Mouse (Mus musculus) heart, embryonic 13.5 days (tissue): ENCODE measurements around the gene 2410015M20Rik. TPM values are rescaled to one million over a fixed set of nuclear protein-coding genes. Genes with fewer than 3 reads are reported as not detected.
"Not testable (repeated sequence)": the region's sequence is repeated elsewhere in the genome, so short reads cannot be mapped to it uniquely, and the experiment has no call there.

Experiments
- ATAC-seq: fragments of 200-750 bp; cut with Nextera tagmentation; 2 replicates; pipeline ENCODE4 v1.8.0; 2017; ENCODE audit warnings: moderate TSS enrichment; ENCODE audit not compliant: insufficient number of reproducible peaks, low FRiP score, low TSS enrichment; ENCODE audit errors: extremely low read depth
- H3K27ac ChIP-seq: fragments of 300-500 bp; sonication (generic); replicated peaks from 2 replicates; pipeline ENCODE4 v1.5.1; 2015; ENCODE audit warnings: moderate library complexity, mild to moderate bottlenecking, inconsistent platforms
- H3K27me3 ChIP-seq: fragments of 300-500 bp; sonication (generic); replicated peaks from 2 replicates; pipeline ENCODE4 v1.6.1; 2015; ENCODE audit warnings: mild to moderate bottlenecking, inconsistent platforms
- H3K36me3 ChIP-seq: fragments of 300-500 bp; sonication (generic); 2 replicates; pipeline ENCODE4 v1.6.1; 2015; ENCODE audit warnings: mild to moderate bottlenecking, inconsistent platforms
- H3K4me1 ChIP-seq: fragments of 300-500 bp; sonication (generic); 2 replicates; pipeline ENCODE4 v1.6.1; 2015; ENCODE audit warnings: inconsistent platforms
- H3K4me2 ChIP-seq: fragments of 300-500 bp; sonication (generic); 2 replicates; pipeline ENCODE4 v1.6.1; 2015; ENCODE audit warnings: inconsistent platforms, mild to moderate bottlenecking, moderate library complexity
- H3K4me3 ChIP-seq: fragments of 300-500 bp; sonication (generic); 2 replicates; pipeline ENCODE4 v1.5.1; 2015; ENCODE audit warnings: moderate library complexity, mild to moderate bottlenecking, inconsistent platforms
- H3K9ac ChIP-seq: fragments of 300-500 bp; sonication (generic); 2 replicates; pipeline ENCODE4 v1.6.1; 2015; ENCODE audit warnings: inconsistent platforms, mild to moderate bottlenecking, moderate library complexity
- H3K9me3 ChIP-seq: fragments of 300-500 bp; sonication (generic); 2 replicates; pipeline ENCODE4 v1.6.1; 2016; ENCODE audit warnings: inconsistent platforms
- WGBS: fragments of 180-500 bp; shearing (Covaris S2); methylation state at CpG from one replicate; pipeline ENCODE4 v1.1.7; 2015; ENCODE audit warnings: mixed read lengths; 5-methylcytosine and 5-hydroxymethylcytosine counted together
- polyA plus RNA-seq: library from polyadenylated mRNA; unstranded; fragments of >200 nt; fragmentation: Nextera tagmentation; extraction: Ambion mirVana; gene quantifications from 2 replicates; pipeline ENCODE4 v1.2.1, GENCODE M21; 2015

The 2410015M20Rik gene
- 273 and 332 TPM in 2 replicates for polyA plus RNA-seq

GRCm38 (mm10) chr17:56609452-56610171, at the start of gene 2410015M20Rik:
Gene 2410015M20Rik, minus strand, starts transcription at chr17:56609771.
- ATAC-seq: peak; percentile 76

DNA sequence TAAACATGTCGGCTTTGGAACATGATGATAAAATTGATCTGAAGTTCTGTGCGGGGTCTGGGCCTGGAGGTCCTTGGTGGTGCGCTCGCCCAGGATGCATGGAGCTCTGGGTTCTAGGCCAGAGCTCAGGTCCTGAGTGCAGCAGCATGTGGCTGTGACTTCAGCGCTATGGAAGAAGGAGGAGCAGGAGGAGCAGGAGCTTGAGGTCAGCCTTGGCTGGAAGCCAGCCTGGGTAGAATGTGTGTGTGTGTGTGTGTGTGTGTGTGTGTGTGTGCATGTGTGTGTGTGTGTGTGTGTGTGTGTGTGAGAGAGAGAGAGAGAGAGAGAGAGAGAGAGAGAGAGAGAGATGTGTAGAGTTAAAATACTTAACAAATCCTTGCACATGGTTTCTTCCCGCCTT, 46.6 kb upstream of the 2410015M20Rik start:
- Histone ChIP-seq H3K4me1 (no peaks in the 10 kb centered on the region), H3K27me3 (peaks cover 3% of the 10 kb centered on the region; the same call in 1 of the 2 replicates), H3K36me3 (no peaks in the 10 kb centered on the region), H3K4me2 (no peak overlapping the region), H3K9ac (no peak overlapping the region), H3K27ac (no peak overlapping the region), H3K9me3 (no peaks in the 10 kb centered on the region), H3K4me3 (no peak overlapping the region)
- ATAC-seq: no peak
- 71% methylated on average over 6 of the region's 6 CpGs for WGBS

More at GRCm38 (mm10) chr17:56609452-56610171, at the start of gene 2410015M20Rik:
- Histone ChIP-seq H3K4me1 (peaks cover 39% of the 10 kb centered on the region), H3K36me3 (peaks cover 43% of the 10 kb centered on the region), H3K9me3 (no peaks in the 10 kb centered on the region), H3K27me3 (no peaks in the 10 kb centered on the region), H3K27ac (peak within 1 kb of the TSS; percentile 82), H3K9ac (peak within 1 kb of the TSS; percentile 85), H3K4me3 (peak within 1 kb of the TSS; percentile 64), H3K4me2 (peak within 1 kb of the TSS; percentile 78)
- WGBS: under 1% methylated on average over 44 of the region's 44 CpGs

GRCm38 (mm10) chr17:56655311-56655710, 45.7 kb upstream of the 2410015M20Rik start:
- Histone ChIP-seq H3K27me3 (0 out of 2 replicates have a peak, but pooled peaks cover 3% of the 10 kb centered on the region), H3K9ac (no peak overlapping the region), H3K9me3 (no peaks in the 10 kb centered on the region), H3K4me2 (no peak overlapping the region), H3K36me3 (no peaks in the 10 kb centered on the region), H3K4me1 (no peaks in the 10 kb centered on the region), H3K27ac (no peak overlapping the region), H3K4me3 (no peak overlapping the region)
- 51% methylated on average over 3 of the region's 3 CpGs for WGBS
- no peak for ATAC-seq

DNA sequence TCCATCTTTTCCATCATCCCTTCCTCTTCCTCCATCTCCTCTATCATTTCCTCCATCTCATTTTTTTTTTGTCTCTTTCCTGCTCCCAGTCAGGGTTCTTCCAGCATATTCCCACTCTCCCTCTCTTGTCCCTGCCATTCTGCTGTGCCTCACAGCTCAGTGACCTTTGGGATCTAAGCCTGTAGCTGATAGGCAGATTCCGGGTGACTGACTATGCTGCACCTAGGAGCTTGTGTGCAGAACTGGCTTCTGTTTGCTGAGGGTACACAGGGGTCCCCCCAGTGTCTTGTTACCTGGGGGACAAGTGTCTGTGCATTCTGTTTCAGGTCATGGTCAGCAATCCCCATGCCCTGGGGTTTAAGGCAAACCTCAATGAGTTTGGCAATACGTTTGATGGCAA, 45.2 kb upstream of the 2410015M20Rik start:
- no peak overlapping the region for H3K4me2 ChIP-seq
- H3K4me3 ChIP-seq: no peak overlapping the region
- ATAC-seq: no peak
- H3K27me3 ChIP-seq: 0 out of 2 replicates have a peak, but pooled peaks cover 3% of the 10 kb centered on the region
- no peaks in the 10 kb centered on the region for H3K36me3 ChIP-seq
- H3K9ac ChIP-seq: no peak overlapping the region
- 71% methylated on average over 2 of the region's 2 CpGs for WGBS
- no peak overlapping the region for H3K27ac ChIP-seq
- H3K9me3 ChIP-seq: no peaks in the 10 kb centered on the region
- no peaks in the 10 kb centered on the region for H3K4me1 ChIP-seq

GRCm38 (mm10) chr17:56651801-56652200, 42.2 kb upstream of the 2410015M20Rik start:
- no peak overlapping the region for H3K27ac ChIP-seq
- H3K4me1 ChIP-seq: peaks cover 5% of the 10 kb centered on the region; the same call in 1 of the 2 replicates
- H3K9ac ChIP-seq: no peak overlapping the region
- no peaks in the 10 kb centered on the region for H3K36me3 ChIP-seq
- H3K4me3 ChIP-seq: no peak overlapping the region
- no peak for ATAC-seq
- 25% methylated on average over 10 of the region's 10 CpGs for WGBS
- H3K9me3 ChIP-seq: no peaks in the 10 kb centered on the region
- no peak overlapping the region for H3K4me2 ChIP-seq
- 0 out of 2 replicates have a peak, but pooled peaks cover 3% of the 10 kb centered on the region for H3K27me3 ChIP-seq

DNA sequence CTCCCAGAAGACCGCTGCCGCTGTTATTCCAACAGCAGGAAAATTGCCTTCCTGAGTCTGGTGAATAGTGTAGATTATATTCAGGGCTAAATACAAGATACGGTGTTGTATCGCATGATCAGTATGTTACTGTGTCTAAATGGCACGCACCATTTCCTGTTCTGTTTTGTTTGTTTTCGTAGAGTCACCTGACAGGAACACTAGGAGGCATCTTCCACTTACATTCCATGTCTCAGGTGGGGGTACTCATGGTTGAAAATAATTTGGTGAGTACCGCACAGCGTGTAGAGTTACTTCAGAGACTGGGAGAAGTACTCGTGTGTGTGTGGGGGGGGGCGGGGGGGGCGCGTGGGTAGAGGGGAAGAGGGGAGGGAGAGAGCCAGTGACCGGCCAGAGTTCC, 38.0 kb upstream of the 2410015M20Rik start:
- ATAC-seq: no peak
- no peaks in the 10 kb centered on the region for H3K9me3 ChIP-seq
- H3K27ac ChIP-seq: no peak overlapping the region
- H3K4me2 ChIP-seq: peak overlapping the region; percentile 18; the same call in 1 of the 2 replicates
- H3K4me1 ChIP-seq: peaks cover 5% of the 10 kb centered on the region; the same call in 1 of the 2 replicates
- no peak overlapping the region for H3K4me3 ChIP-seq
- no peaks in the 10 kb centered on the region for H3K36me3 ChIP-seq
- WGBS: 54% methylated on average over 11 of the region's 13 CpGs
- H3K27me3 ChIP-seq: no peaks in the 10 kb centered on the region
- H3K9ac ChIP-seq: no peak overlapping the region

GRCm38 (mm10) chr17:56643237-56643636, 33.7 kb upstream of the 2410015M20Rik start:
- H3K9ac ChIP-seq: no peak overlapping the region
- H3K4me2 ChIP-seq: no peak overlapping the region
- WGBS: 77% methylated on average over 4 of the region's 4 CpGs
- no peak overlapping the region for H3K4me3 ChIP-seq
- no peaks in the 10 kb centered on the region for H3K27me3 ChIP-seq
- peaks cover 5% of the 10 kb centered on the region; the same call in 1 of the 2 replicates for H3K4me1 ChIP-seq
- H3K9me3 ChIP-seq: no peaks in the 10 kb centered on the region
- no peak overlapping the region for H3K27ac ChIP-seq
- no peaks in the 10 kb centered on the region for H3K36me3 ChIP-seq
- no peak for ATAC-seq

DNA sequence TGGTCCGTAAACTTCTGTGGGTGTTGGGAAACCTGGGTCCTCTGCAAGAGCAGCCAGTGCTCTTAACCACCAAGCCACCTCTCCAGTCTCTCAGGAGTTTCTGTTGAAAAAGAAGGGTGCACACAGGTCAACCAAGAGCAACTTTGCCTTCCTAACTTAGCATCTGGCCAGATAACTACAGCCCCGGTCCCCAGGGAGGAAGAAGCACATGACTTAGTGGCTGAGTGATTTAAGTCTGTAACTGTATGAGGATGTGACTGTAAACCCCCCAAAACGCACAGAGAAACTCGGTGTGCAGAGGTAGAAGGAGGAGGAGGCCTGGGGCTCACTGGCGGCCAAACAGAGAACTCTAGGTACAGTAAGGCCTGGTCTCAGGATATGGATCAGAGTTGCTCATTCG, 24.5 kb upstream of the 2410015M20Rik start:
- no peak for ATAC-seq
- Histone ChIP-seq H3K4me1 (no peaks in the 10 kb centered on the region), H3K4me3 (no peak overlapping the region), H3K9me3 (no peaks in the 10 kb centered on the region), H3K27me3 (no peaks in the 10 kb centered on the region), H3K9ac (no peak overlapping the region), H3K27ac (no peak overlapping the region), H3K36me3 (no peaks in the 10 kb centered on the region), H3K4me2 (no peak overlapping the region)
- 73% methylated on average over 6 of the region's 6 CpGs for WGBS

DNA sequence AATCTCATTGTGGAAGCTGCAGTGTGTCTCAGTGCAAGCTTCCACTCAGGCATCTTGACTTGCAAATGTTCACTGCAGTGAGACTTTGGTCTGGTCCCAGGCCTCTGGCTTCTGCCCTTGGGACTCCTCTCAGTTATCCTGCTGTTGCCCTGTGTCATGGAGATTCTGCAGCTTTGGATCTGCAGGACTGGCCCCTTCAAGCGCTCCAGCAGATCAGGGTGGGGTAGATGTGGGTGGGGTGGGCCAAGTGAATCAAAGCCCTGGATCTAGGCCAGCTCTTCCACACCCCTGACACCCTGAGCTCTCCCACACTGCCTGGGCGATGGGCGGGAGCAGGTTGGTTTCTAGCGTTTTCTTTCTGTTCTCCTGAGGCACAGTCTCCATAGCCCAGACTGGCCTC, 22.2 kb upstream of the 2410015M20Rik start:
- H3K4me1 ChIP-seq: peaks cover 10% of the 10 kb centered on the region
- no peak overlapping the region for H3K27ac ChIP-seq
- H3K36me3 ChIP-seq: no peaks in the 10 kb centered on the region
- no peak overlapping the region for H3K4me2 ChIP-seq
- H3K4me3 ChIP-seq: no peak overlapping the region
- ATAC-seq: no peak
- H3K9ac ChIP-seq: no peak overlapping the region
- H3K27me3 ChIP-seq: no peaks in the 10 kb centered on the region
- no peaks in the 10 kb centered on the region for H3K9me3 ChIP-seq
- 58% methylated on average over 4 of the region's 4 CpGs for WGBS

DNA sequence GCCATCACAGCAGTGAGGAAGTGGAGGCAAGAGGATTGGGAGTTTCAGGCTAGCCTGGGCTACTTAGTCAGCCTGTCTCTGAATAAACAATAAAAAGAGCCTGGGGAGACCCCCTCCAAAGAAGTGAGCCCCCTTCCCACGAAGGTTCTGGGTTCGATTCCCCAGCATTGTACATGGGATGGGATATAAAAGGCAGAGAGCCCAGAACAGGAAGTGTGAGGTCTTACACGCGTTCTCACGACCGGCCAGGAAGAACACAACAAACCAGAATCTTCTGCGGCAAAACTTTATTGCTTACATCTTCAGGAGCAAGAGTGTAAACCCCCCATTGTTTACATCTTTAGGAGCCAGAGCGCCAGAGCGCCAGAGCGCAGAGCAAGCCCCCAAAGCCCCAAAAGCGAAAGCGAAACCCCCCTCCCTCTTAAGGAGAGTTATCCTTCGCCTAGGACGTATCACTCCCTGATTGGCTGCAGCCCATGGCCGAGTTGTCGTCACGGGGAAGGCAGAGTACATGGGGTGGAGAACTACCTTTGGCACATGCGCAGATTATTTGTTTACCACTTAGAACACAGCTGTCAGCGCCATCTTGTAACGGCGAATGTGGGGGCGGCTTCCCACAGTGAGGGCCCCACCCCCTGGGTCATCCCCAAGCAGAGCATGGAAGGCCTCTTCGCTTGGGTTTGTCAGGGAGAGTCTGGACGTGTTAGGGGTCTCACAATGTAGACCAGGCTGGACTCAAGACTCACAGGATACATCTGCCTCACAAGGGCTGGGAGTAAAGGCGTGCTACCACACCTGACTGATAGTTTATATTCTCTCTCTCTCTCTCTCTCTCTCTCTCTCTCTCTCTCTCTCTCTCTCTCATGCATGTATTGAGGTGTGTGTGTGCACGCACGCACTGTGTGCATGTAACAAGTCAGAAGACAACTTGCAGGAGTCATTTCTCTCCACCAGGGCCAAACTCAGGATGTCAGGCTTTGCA, 20.5 kb upstream of the 2410015M20Rik start:
- H3K9ac ChIP-seq, H3K4me2 ChIP-seq, H3K36me3 ChIP-seq, H3K4me3 ChIP-seq, H3K9me3 ChIP-seq, H3K27me3 ChIP-seq, H3K27ac ChIP-seq, ATAC-seq: not testable (repeated sequence)
- WGBS: 82% methylated on average over 27 of the region's 27 CpGs
- H3K4me1 ChIP-seq: peaks cover 22% of the 10 kb centered on the region
